Mouse (Mus musculus): ENCODE data around the gene Ncam1.

Ncam1 gene

DNA sequence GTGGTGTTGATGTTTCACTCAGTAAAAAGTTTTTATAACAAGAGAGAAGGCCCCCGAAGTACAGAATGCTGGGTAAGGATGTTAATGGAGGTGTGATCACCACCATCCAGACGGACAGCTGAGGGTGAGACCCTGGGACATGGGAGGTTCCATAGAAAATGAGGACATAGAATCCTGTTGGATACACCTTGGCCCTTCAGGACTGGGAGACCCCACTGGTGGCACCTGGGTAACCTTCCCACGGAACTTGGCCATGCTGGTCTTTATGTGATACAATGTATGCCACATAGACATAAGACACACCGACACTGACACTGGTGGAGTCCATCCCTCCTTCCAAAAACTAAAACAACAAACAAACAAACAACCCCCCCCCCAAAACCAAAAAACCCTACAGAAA, 296.5 kb downstream of the Ncam1 start:
- DNase-seq (ENCODE audit: low spot score): no peak

GRCm38 (mm10) chr9:49499878-49500277, 298.8 kb downstream of the Ncam1 start:
- DNase-seq (ENCODE audit: low spot score): no peak

- DNase-seq (ENCODE audit: low spot score): no peak
Observed at GRCm38 (mm10) chr9:49493979-49494649, 304.6 kb downstream of the Ncam1 start.

GRCm38 (mm10) chr9:49490609-49491008, 308.1 kb downstream of the Ncam1 start:
- DNase-seq (ENCODE audit: low spot score): no peak

GRCm38 (mm10) chr9:49488912-49489895, 309.5 kb downstream of the Ncam1 start:
- DNase-seq (ENCODE audit: low spot score): peak; percentile 53

DNA sequence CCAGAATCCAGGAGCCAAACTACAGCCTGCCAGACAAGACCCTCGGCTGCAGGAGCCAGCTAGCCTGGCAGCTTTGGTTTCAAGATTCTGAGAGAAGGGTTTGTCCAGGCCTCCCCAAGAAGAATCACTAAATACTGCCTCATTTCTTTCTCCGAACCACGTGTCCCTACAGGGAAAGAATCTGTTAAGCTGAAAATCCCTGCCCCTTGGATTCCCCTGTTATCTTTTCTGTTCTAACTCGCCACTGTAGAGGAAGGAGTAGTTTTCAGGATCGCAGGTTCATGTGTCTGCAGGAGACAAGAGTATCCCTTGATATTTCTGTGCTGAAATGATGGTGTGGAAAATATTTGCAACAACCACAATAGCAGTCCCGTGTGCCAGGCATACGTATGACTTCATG, 310.5 kb downstream of the Ncam1 start:
- no peak for DNase-seq (ENCODE audit: low spot score)

DNA sequence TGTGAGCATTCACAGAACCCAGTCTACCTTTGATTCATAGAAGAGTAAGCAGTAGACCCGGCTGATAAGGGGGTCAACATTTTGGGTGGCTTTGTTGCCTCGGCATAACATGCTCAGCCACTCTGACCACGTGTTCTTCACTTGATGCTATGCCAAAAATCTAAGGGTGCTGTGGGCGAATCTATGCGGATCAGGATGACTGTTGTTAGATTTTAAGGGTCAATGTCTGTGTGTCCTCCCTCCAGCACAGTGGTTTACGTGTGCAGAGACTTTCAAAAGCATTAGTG, 311.1 kb downstream of the Ncam1 start:
- DNase-seq (ENCODE audit: low spot score): no peak

- no peak for DNase-seq (ENCODE audit: low spot score)
Observed at GRCm38 (mm10) chr9:49486805-49487656, 311.7 kb downstream of the Ncam1 start.

GRCm38 (mm10) chr9:49485892-49486311, 312.8 kb downstream of the Ncam1 start, which contains the start of gene Ttc12:
Gene Ttc12, minus strand, starts transcription at chr9:49486225.
- peak; percentile 28 for DNase-seq (ENCODE audit: low spot score)

GRCm38 (mm10) chr9:49485250-49485891, 313.4 kb downstream of the Ncam1 start:
- DNase-seq (ENCODE audit: low spot score): no peak

- DNase-seq (ENCODE audit: low spot score): no peak
Observed at GRCm38 (mm10) chr9:49483316-49483715, 315.4 kb downstream of the Ncam1 start.

DNA sequence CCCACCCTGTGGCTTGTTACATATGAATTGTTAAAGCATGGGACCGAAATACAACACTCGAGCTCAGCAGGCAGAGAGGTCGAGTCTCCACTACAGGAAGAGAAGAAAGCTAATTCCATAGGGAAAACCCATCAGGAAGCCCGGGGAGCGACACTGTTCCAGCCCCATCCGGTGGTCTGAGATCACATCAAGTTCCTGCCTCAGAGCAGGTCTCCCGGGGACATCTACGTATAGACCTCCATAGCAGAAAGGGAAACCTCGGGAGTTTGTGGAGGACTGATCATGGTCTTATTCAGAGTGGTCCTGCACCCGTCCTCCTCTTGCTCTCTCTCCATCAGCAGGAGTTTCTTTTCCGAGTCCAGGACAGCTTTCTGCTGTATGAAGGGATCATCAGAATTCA, 326.6 kb downstream of the Ncam1 start:
- no peak for DNase-seq (ENCODE audit: low spot score)

DNA sequence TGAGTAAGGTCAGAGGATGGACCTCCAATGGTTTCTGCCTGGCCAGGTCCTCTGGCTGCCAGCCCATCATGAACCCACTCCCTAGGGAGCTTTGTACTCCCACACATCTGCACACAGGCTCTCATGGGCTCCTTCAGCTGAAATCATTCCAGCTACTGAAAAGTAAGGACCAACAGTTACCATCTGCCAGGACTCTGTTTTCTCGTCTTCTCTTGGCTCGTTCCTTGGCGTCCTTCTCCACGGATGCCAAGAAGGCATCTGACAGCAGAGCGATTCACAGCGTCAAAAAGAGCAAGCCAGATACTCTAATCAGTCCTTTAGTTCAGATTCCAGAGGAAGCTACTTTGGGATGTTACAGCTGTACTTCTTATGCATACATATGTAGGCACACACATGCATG, 327.8 kb downstream of the Ncam1 start:
- no peak for DNase-seq (ENCODE audit: low spot score)

- DNase-seq (ENCODE audit: low spot score): no peak
Observed at GRCm38 (mm10) chr9:49470006-49470405, 328.7 kb downstream of the Ncam1 start.

- DNase-seq (ENCODE audit: low spot score): no peak
Observed at GRCm38 (mm10) chr9:49456136-49456535, 342.6 kb downstream of the Ncam1 start.

DNA sequence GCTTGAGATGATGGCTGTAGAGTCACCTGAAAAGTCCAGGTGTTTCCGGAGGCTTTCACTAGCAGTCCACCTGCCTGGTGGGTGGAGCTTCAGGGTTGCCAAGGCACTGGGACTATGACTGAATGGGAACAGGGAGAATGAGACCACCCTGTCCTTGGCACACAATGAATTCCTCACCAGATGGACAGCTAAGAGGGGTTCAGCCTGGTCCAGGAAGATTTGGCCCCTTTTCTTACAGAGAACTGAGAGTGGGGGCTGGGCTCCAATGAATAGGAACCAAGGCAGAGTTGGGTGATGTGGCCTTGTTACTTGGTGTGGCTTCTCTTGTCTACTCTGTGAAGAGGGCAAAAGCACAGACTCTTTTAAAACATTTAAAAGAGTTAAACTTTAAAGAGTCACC, 346.3 kb downstream of the Ncam1 start:
- no peak for DNase-seq (ENCODE audit: low spot score)
